Mouse (Mus musculus) megakaryocyte, embryonic 14.5 days (primary cell): ENCODE data around the gene 2010111I01Rik.

Experiments used
- FLI1 ChIP-seq: IDR thresholded peaks from 2 replicates; pipeline ENCODE4 v1.6.1; 2012; ENCODE audit warnings: low read length, inconsistent platforms, mixed read lengths
- GATA1 ChIP-seq: IDR thresholded peaks from 3 replicates; pipeline ENCODE4 v1.6.1; 2012; ENCODE audit warnings: mixed read lengths, low read length, inconsistent platforms, borderline replicate concordance

DNA sequence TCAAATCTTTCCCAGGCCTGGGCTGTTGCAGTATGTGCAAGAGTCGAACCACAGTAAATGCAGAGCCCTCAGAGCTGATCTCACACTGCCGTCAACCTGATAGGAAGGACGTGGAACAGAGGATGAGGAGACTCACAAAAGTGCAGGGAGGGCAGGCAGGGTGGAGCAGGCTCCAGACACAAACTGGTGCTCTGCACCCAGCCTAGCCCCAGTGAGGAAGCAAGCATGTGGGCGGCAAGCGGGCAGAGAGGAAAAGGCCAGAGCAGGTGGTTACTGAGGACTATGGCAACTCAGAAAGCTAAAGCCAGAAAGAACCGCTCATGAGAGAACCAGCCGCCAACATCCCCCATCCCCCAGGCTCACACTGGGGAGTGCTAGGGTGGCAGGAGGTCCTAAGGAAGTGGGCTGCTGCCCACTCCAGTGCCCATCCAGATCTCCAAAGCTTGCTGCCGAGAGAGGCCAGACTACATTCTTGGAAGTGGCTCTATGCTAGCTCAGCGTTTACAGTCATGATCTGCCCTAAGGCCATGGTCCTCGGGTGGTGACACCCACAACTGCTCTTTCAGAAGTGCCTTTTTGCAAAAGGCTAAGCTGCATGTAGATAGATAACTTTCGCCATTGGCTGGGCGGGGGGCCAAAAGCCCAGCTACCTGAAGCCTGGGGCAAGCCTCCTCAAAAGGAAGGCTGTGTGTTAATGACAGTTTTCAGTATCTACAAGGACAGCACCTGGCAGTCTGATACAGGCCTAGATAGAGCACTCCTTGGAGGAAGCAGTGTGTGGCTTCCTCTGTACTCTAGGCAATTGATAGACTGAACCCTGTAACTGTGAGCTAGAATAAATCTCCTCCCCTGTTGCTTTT lies 349.3 kb downstream of the 2010111I01Rik start:
- TF ChIP-seq GATA1 (no peak), FLI1 (no peak)
